Mouse (Mus musculus) hindbrain, postnatal 0 days (tissue): ENCODE measurements around the gene Pik3cb. TPM values are rescaled to one million over a fixed set of nuclear protein-coding genes. Genes with fewer than 3 reads are reported as not detected.

Experiments used
- ATAC-seq: fragments of 200-750 bp; cut with Nextera tagmentation; 2 replicates; pipeline ENCODE4 v1.8.0; 2017; ENCODE audit warnings: mild to moderate bottlenecking, moderate TSS enrichment, moderate library complexity
- DNase-seq: peaks from one replicate; pipeline ENCODE4 v3.0.0-alpha.2; 2015; ENCODE audit warnings: low spot score
- H3K27ac ChIP-seq: fragments of 300-500 bp; sonication (generic); 2 replicates; pipeline ENCODE4 v1.5.1; 2014; ENCODE audit warnings: mild to moderate bottlenecking
- H3K27me3 ChIP-seq: fragments of 300-500 bp; sonication (generic); 2 replicates; pipeline ENCODE4 v1.6.1; 2014; ENCODE audit warnings: low read length, mixed read lengths; ENCODE audit not compliant: insufficient read depth
- H3K36me3 ChIP-seq: fragments of 300-500 bp; sonication (generic); 2 replicates; pipeline ENCODE4 v1.6.1; 2014; ENCODE audit warnings: low read length, mixed read lengths; ENCODE audit not compliant: insufficient read depth
- H3K4me1 ChIP-seq: fragments of 300-500 bp; sonication (generic); 2 replicates; pipeline ENCODE4 v1.6.1; 2014; ENCODE audit warnings: antibody characterized with exemption, low read length, mixed read lengths; ENCODE audit not compliant: insufficient read depth
- H3K4me2 ChIP-seq: fragments of 300-500 bp; sonication (generic); 2 replicates; pipeline ENCODE4 v1.6.1; 2014; ENCODE audit warnings: low read depth, mild to moderate bottlenecking, low read length, moderate library complexity, mixed read lengths
- H3K4me3 ChIP-seq: fragments of 300-500 bp; sonication (generic); 2 replicates; pipeline ENCODE4 v1.5.1; 2014; ENCODE audit warnings: low read length
- H3K9ac ChIP-seq: fragments of 300-500 bp; sonication (generic); replicated peaks from 2 replicates; pipeline ENCODE4 v1.6.1; 2014; ENCODE audit warnings: mild to moderate bottlenecking, low read length, moderate library complexity, mixed read lengths
- H3K9me3 ChIP-seq: fragments of 300-500 bp; sonication (generic); 2 replicates; pipeline ENCODE4 v1.6.1; 2016; ENCODE audit warnings: low read length, mixed read lengths
- CTCF ChIP-seq: IDR thresholded peaks from 2 replicates; pipeline ENCODE4 v1.5.1; 2016; ENCODE audit warnings: antibody characterized with exemption, control low read depth, low read depth
- WGBS: fragments of 180-500 bp; shearing (Covaris S2); extraction: QIAGEN DNeasy Blood & Tissue Kit; methylation state at CpG from one replicate; pipeline ENCODE4 v1.1.7; 2014; 5-methylcytosine and 5-hydroxymethylcytosine counted together
- polyA plus RNA-seq: library from polyadenylated mRNA; unstranded; fragments of >200 nt; fragmentation: Nextera tagmentation; extraction: Ambion mirVana; gene quantifications from 2 replicates; pipeline ENCODE4 v1.2.1, GENCODE M21; 2015
- total RNA-seq: library from RNA; depleted of rRNA; stranded (reverse); fragments of >200 nt; gene quantifications from 2 replicates; pipeline ENCODE4 v1.2.3, GENCODE M21; 2014; rRNA removed

The Pik3cb gene
- total and polyA plus RNA-seq, 2 experiments from 2014 or later: 3.5 to 4.9 TPM

DNA sequence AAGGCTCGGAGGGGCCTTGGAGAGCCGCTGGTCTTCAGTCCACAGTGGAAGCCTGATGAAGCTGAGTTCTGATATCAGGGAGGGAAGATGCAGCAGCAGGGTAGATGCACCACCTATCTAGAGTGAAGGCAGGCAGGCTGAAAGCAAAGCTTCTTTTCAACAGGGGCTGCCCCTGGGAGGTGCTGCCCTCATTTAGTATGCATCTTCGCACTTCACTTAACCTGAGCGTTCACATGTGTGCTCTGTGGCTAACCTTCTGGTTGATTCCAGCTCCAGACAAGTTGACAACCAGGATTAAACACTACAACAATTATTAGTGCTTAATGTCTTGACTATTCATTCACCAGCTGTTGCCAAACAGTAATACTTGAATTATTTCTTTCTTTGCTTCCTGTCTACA lies 146.3 kb downstream of the Pik3cb start:
- DNase-seq (no peak), ATAC-seq (no peak)
- WGBS: 84% methylated on average over 4 of the region's 4 CpGs
- H3K27ac ChIP-seq: no peak overlapping the region
- H3K9ac ChIP-seq: no peak overlapping the region
- no peaks in the 10 kb centered on the region for H3K27me3 ChIP-seq
- no peak for TF ChIP-seq CTCF
- H3K4me1 ChIP-seq: no peaks in the 10 kb centered on the region
- peaks cover 13% of the 10 kb centered on the region for H3K36me3 ChIP-seq
- no peak overlapping the region for H3K4me3 ChIP-seq
- H3K4me2 ChIP-seq: no peak overlapping the region
- no peaks in the 10 kb centered on the region for H3K9me3 ChIP-seq

DNA sequence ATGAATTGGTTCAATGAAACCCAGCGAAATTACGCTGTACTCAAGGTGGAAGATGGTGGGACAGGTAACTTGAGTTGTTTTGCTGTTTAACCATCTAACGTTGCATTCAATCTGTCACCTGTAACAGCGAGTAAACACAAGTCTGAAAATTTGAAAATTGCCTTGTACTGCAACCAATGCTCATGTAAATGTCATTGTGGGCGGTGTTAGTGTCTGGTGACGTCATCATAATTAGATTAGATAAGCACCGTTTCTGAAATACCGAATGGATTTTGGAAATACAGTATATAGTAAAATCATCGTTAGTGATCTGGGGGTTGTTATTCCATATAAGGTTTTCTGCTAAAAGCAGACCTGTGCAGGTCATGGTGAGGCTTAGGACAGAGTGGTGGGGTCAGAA lies 153.3 kb downstream of the Pik3cb start:
- Histone ChIP-seq H3K9me3 (no peaks in the 10 kb centered on the region), H3K4me1 (0 out of 2 replicates have a peak, but pooled peaks cover 6% of the 10 kb centered on the region), H3K27ac (peak overlapping the region; percentile 74; the same call in 1 of the 2 replicates), H3K4me3 (peak overlapping the region; percentile 90), H3K36me3 (no peaks in the 10 kb centered on the region), H3K9ac (peak overlapping the region; percentile 80), H3K4me2 (peak overlapping the region; percentile 78), H3K27me3 (0 out of 2 replicates have a peak, but pooled peaks cover 6% of the 10 kb centered on the region)
- ATAC-seq (no peak), DNase-seq (peak; percentile 27)
- TF ChIP-seq CTCF: no peak
- WGBS: 44% methylated on average over 9 of the region's 9 CpGs

Other genes starting within 250 kb of the Pik3cb start
- not detected in 2 replicates for gene 7420426K07Rik, start 237.5 kb downstream of the Pik3cb start, total RNA-seq
- not detected in 2 replicates for gene 7420426K07Rik, start 237.5 kb downstream of the Pik3cb start, polyA plus RNA-seq
- 0.04 and 0.05 TPM in 2 replicates for gene Foxl2, start 185.3 kb downstream of the Pik3cb start, total RNA-seq
- gene Foxl2, start 185.3 kb downstream of the Pik3cb start, polyA plus RNA-seq: 0.28 and 0.57 TPM in 2 replicates
- 31.3 and 32.1 TPM in 2 replicates for gene Faim, start 154.2 kb downstream of the Pik3cb start, total RNA-seq
- 116 and 123 TPM in 2 replicates for gene Faim, start 154.2 kb downstream of the Pik3cb start, polyA plus RNA-seq
- not detected in 2 replicates for gene Gm1123, start 104.9 kb downstream of the Pik3cb start, total RNA-seq
- 0.09 and 0.15 TPM in 2 replicates for gene Gm1123, start 104.9 kb downstream of the Pik3cb start, polyA plus RNA-seq
- not detected in 2 replicates for gene Faiml, start 96.6 kb upstream of the Pik3cb start, total RNA-seq
- gene Faiml, start 96.6 kb upstream of the Pik3cb start, polyA plus RNA-seq: not detected in 2 replicates
- 22.7 and 27.9 TPM in 2 replicates for gene Cep70, start 102.7 kb upstream of the Pik3cb start, total RNA-seq
- gene Cep70, start 102.7 kb upstream of the Pik3cb start, polyA plus RNA-seq: 44.4 and 50.4 TPM in 2 replicates
- 0.72 and 1.3 TPM in 2 replicates for gene Esyt3, start 217.9 kb upstream of the Pik3cb start, total RNA-seq
- gene Esyt3, start 217.9 kb upstream of the Pik3cb start, polyA plus RNA-seq: 0.68 and 1.00 TPM in 2 replicates